Mouse (Mus musculus): ENCODE measurements around the gene Abhd12b. TPM values are rescaled to one million over a fixed set of nuclear protein-coding genes. Genes with fewer than 3 reads are reported as not detected.
A peak's percentile ranks its signal among the peaks of the same experiment; 100 is the strongest.

Abhd12b gene
- polyA plus RNA-seq, 1 experiment from 2014 or later = 0.13 TPM

DNA sequence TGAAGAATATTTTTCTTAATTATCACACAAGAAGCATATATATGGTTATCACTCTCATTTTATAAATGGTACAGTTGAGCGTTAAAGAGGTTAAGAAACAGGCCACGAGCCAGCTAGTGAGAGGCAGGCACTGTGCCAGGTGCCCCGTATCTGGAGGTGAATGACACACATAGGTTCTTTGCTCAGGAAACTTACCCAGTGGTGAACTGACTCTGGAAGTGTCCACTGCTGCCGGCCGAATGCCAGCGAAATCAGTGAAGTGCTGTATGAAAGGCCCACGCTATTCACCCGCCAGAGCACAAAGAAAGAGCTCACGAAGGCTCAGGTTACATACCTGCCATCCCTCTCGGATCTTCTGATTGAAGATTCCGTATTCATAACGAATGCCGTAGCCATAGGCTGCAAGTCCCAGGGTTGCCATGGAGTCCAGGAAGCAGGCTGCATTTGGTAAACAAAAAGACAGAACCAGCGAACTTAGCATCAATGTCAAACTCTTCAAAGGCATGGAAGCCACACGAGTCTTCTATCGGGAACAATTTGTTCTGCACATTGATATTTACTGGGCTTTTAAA is 62.4 kb downstream of the Abhd12b start:
- Histone ChIP-seq H3K27ac (replicated peaks) (no peak overlapping the region), H3K36me3 (no peaks in the 10 kb centered on the region), H3K4me1 (replicated peaks) (peaks cover 3% of the 10 kb centered on the region; the same call in 1 of the 2 replicates), H3K9ac (no peak overlapping the region), H3K4me2 (no peak overlapping the region), H3K9me3 (no peaks in the 10 kb centered on the region), H3K27me3 (no peaks in the 10 kb centered on the region), H3K4me3 (no peak overlapping the region)
- no peak for ATAC-seq (ENCODE audit: low read depth)
- WGBS = 71% methylated on average over 16 of the region's 16 CpGs

- no peak overlapping the region for H3K4me2 ChIP-seq
- H3K4me1 ChIP-seq (replicated peaks) = peaks cover 3% of the 10 kb centered on the region; the same call in 1 of the 2 replicates
- H3K27me3 ChIP-seq = no peaks in the 10 kb centered on the region
- no peaks in the 10 kb centered on the region for H3K36me3 ChIP-seq
- H3K9me3 ChIP-seq = no peaks in the 10 kb centered on the region
- H3K4me3 ChIP-seq = no peak overlapping the region
- no peak for ATAC-seq (ENCODE audit: low read depth)
- no peak overlapping the region for H3K27ac ChIP-seq (replicated peaks)
- no peak overlapping the region for H3K9ac ChIP-seq
- WGBS = 88% methylated on average over 8 of the region's 8 CpGs
Observed at GRCm38 (mm10) chr12:70218795-70219540, 65.0 kb downstream of the Abhd12b start.

- H3K27ac ChIP-seq (replicated peaks) = no peak overlapping the region
- no peak for ATAC-seq (ENCODE audit: low read depth)
- H3K4me1 ChIP-seq (replicated peaks) = peaks cover under 1% of the 10 kb centered on the region; the same call in 1 of the 2 replicates
- H3K9me3 ChIP-seq = no peaks in the 10 kb centered on the region
- no peak overlapping the region for H3K9ac ChIP-seq
- WGBS = 80% methylated on average over 5 of the region's 5 CpGs
- no peaks in the 10 kb centered on the region for H3K36me3 ChIP-seq
- peaks cover 2% of the 10 kb centered on the region for H3K27me3 ChIP-seq
- no peak overlapping the region for H3K4me3 ChIP-seq
- no peak overlapping the region for H3K4me2 ChIP-seq
Observed at GRCm38 (mm10) chr12:70221425-70221824, 67.5 kb downstream of the Abhd12b start.

DNA sequence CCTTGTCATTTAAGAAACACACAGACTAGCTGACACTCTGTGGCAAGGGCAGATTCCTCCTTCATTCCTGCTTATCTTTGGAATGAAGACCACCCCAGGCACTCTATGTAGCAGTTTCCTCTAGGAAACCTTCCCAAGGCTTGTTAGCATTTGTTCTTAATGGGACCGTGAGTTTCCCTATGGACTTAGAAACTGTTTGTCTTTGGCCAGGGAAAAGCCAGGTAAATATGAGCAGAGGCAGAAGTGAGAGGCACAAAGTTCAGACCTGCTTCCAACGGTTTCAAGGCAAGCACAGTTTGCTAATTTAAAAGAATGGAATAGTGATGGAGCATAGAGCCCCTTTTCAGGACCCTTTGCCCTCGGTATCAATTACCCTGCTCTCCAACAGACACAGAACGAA is 69.4 kb downstream of the Abhd12b start:
- H3K36me3 ChIP-seq = no peaks in the 10 kb centered on the region
- no peak overlapping the region for H3K4me3 ChIP-seq
- no peak overlapping the region for H3K9ac ChIP-seq
- H3K9me3 ChIP-seq = no peaks in the 10 kb centered on the region
- peaks cover 7% of the 10 kb centered on the region for H3K27me3 ChIP-seq
- H3K4me1 ChIP-seq (replicated peaks) = peaks cover 14% of the 10 kb centered on the region; the same call in 1 of the 2 replicates
- no peak for ATAC-seq (ENCODE audit: low read depth)
- H3K27ac ChIP-seq (replicated peaks) = no peak overlapping the region
- 79% methylated on average over 4 of the region's 4 CpGs for WGBS
- no peak overlapping the region for H3K4me2 ChIP-seq

- H3K36me3 ChIP-seq = no peaks in the 10 kb centered on the region
- WGBS = 41% methylated on average over 5 of the region's 5 CpGs
- no peak for ATAC-seq (ENCODE audit: low read depth)
- no peak overlapping the region for H3K27ac ChIP-seq (replicated peaks)
- H3K9me3 ChIP-seq = no peaks in the 10 kb centered on the region
- H3K4me2 ChIP-seq = peak overlapping the region; percentile 91
- H3K9ac ChIP-seq = peak overlapping the region; percentile 71
- peaks cover 9% of the 10 kb centered on the region for H3K27me3 ChIP-seq
- peak overlapping the region; percentile 44 for H3K4me3 ChIP-seq
- peaks cover 15% of the 10 kb centered on the region; the same call in 1 of the 2 replicates for H3K4me1 ChIP-seq (replicated peaks)
Observed at GRCm38 (mm10) chr12:70226655-70227054, 72.7 kb downstream of the Abhd12b start.

- Histone ChIP-seq H3K4me3 (peak overlapping the region; percentile 44), H3K27me3 (peaks cover 9% of the 10 kb centered on the region), H3K4me2 (peak overlapping the region; percentile 91), H3K4me1 (replicated peaks) (peaks cover 18% of the 10 kb centered on the region; the same call in 1 of the 2 replicates), H3K27ac (replicated peaks) (no peak overlapping the region), H3K9ac (peak overlapping the region; percentile 71), H3K36me3 (no peaks in the 10 kb centered on the region), H3K9me3 (no peaks in the 10 kb centered on the region)
- 1% methylated on average over 51 of the region's 52 CpGs for WGBS
- ATAC-seq (ENCODE audit: low read depth) = peak; percentile 79
Observed at GRCm38 (mm10) chr12:70227121-70227932, 73.4 kb downstream of the Abhd12b start.

GRCm38 (mm10) chr12:70228155-70228554 is 74.2 kb downstream of the Abhd12b start:
- WGBS = 71% methylated on average over 11 of the region's 11 CpGs

GRCm38 (mm10) chr12:70231294-70231693 is 77.4 kb downstream of the Abhd12b start, which contains the start of gene Pygl:
Pygl (minus strand) TSS chr12:70231488.
- Histone ChIP-seq H3K9ac (no peak within 1 kb of the TSS), H3K4me3 (no peak within 1 kb of the TSS), H3K4me2 (no peak within 1 kb of the TSS), H3K27ac (replicated peaks) (no peak within 1 kb of the TSS), H3K4me1 (replicated peaks) (peaks cover 23% of the 10 kb centered on the region), H3K27me3 (peaks cover 9% of the 10 kb centered on the region), H3K36me3 (no peaks in the 10 kb centered on the region), H3K9me3 (no peaks in the 10 kb centered on the region)
- ATAC-seq (ENCODE audit: low read depth) = no peak
- 89% methylated on average over 2 of the region's 2 CpGs for WGBS

More at GRCm38 (mm10) chr12:70228155-70228554, 74.2 kb downstream of the Abhd12b start:
- Histone ChIP-seq H3K4me2 (peak overlapping the region; percentile 91), H3K27ac (replicated peaks) (no peak overlapping the region), H3K9me3 (no peaks in the 10 kb centered on the region), H3K4me3 (no peak overlapping the region), H3K27me3 (peaks cover 9% of the 10 kb centered on the region), H3K4me1 (replicated peaks) (peaks cover 18% of the 10 kb centered on the region; the same call in 1 of the 2 replicates), H3K9ac (no peak overlapping the region), H3K36me3 (no peaks in the 10 kb centered on the region)
- ATAC-seq (ENCODE audit: low read depth) = no peak

GRCm38 (mm10) chr12:70232020-70232544 is 78.1 kb downstream of the Abhd12b start:
- 45% methylated on average over 5 of the region's 5 CpGs for WGBS
- Histone ChIP-seq H3K36me3 (no peaks in the 10 kb centered on the region), H3K27ac (replicated peaks) (no peak overlapping the region), H3K27me3 (0 out of 2 replicates have a peak, but pooled peaks cover 2% of the 10 kb centered on the region), H3K9me3 (no peaks in the 10 kb centered on the region), H3K9ac (no peak overlapping the region), H3K4me2 (no peak overlapping the region), H3K4me1 (replicated peaks) (peaks cover 16% of the 10 kb centered on the region), H3K4me3 (no peak overlapping the region)
- no peak for ATAC-seq (ENCODE audit: low read depth)
